Mouse (Mus musculus) ovary, adult 18-20 months (tissue): Measurements from ENCODE around the gene Gfod1.
A peak's percentile ranks its signal among the peaks of the same experiment; 100 is the strongest.

Source experiments
- DNase-seq: peaks from one replicate; pipeline ENCODE4 v3.0.0; 2022; ENCODE audit warnings: low spot score, mixed read lengths

The Gfod1 gene

GRCm38 (mm10) chr13:43231965-43232860, 71.8 kb downstream of the Gfod1 start:
- peak; percentile 57 for DNase-seq

GRCm38 (mm10) chr13:43230842-43231241, 73.1 kb downstream of the Gfod1 start:
- DNase-seq, result no peak

DNA sequence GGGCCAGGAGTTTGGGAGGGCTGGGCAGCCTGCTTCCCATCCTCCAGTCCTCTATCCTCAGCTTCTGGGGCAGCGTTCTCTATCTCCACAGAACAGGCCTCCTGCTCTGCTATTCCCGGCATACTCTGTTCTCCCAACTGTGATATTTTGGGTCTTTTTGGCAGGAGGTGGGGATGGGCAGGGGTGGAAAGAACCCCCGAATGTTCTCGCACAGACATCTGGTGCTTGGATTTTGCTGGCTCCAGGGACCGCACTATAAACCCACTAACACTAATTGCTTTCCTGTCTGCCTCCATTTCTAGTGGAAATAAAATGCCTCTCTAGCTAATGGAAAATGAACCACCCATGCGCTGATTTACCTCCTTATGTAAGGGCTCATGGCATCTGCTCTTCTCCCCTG, 73.7 kb downstream of the Gfod1 start:
- no peak for DNase-seq

DNA sequence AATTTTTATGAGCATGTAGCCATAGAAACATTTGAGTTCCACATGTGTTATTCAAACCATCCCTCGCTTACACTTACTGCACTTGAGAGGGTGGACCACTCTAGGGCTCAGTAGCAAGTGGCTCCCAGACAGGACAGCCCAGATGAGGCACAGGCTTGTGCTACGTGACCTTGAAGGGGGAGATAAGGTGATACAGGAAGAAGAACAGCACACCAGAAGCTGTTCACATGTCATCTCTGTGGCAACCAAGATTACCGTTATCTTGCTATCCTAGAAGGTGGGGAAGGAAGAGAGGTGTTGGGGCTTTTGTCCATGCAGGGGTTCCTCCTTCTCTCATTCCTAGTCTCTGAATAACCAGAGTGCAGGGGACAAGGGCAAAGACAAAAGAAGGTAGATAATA, 74.2 kb downstream of the Gfod1 start:
- no peak for DNase-seq

GRCm38 (mm10) chr13:43228141-43228540, 75.8 kb downstream of the Gfod1 start:
- no peak for DNase-seq

DNA sequence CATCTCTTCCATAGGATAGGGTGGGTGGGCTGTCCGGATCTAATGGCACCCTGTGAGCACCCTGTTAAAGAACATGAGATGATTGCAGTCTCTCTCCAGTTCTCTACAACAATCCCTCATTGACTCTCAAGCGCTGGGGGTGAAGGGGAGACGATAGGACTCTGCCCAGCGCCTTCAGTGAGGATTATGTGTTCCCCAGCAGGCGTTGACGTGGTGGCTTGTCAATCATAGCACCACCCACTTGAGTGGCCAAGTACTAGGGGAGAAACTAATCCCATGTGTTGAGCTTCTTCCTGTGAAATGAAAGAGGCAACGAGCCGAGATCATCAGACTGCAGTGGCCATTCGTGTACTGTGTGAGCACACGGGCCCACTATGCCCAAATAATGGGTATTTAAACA, 77.9 kb downstream of the Gfod1 start:
- no peak for DNase-seq

- DNase-seq, result no peak
Measured at GRCm38 (mm10) chr13:43225161-43225560, 78.8 kb downstream of the Gfod1 start.

GRCm38 (mm10) chr13:43222084-43222483, 81.9 kb downstream of the Gfod1 start:
- DNase-seq, result no peak

DNA sequence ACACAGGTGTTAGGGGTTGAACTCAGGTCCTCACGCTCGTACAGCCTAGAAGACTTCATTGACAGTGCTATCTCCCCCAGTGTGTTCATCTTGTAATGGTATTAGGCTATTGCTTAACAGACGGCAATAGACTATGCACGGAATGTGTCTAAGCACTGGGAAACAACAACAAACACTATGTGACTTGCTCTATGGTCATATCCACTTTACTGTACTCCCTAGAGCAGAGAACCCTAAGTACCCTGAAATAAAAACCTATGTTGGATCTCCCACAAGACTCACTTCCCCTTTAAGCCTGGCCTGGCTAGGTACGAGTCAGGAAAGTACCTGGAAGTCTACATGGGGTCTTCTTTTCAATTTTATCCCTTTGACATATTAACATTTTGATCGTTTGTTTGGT, 82.7 kb downstream of the Gfod1 start:
- no peak for DNase-seq

DNA sequence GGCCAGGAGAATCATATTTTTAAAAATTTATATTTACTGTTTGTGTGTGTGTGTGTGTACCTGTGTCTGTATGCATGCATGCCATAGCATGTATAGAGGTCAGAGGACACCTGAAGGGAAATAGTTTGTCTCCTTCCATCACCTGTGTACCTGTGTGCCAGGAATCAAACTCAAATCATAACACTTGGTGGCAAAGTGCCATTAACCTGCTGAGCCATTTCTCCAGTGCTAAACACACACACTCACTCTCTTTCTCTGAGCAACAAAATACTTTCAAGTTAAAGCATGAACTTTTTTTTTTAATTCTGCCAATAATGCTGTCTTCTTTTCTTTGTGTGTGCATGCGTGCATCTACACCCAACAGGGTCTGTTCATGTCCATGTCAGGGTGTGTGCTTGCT, 83.3 kb downstream of the Gfod1 start:
- DNase-seq, result no peak

GRCm38 (mm10) chr13:43218764-43219163, 85.2 kb downstream of the Gfod1 start:
- DNase-seq, result no peak

GRCm38 (mm10) chr13:43218284-43218683, 85.7 kb downstream of the Gfod1 start:
- no peak for DNase-seq

DNA sequence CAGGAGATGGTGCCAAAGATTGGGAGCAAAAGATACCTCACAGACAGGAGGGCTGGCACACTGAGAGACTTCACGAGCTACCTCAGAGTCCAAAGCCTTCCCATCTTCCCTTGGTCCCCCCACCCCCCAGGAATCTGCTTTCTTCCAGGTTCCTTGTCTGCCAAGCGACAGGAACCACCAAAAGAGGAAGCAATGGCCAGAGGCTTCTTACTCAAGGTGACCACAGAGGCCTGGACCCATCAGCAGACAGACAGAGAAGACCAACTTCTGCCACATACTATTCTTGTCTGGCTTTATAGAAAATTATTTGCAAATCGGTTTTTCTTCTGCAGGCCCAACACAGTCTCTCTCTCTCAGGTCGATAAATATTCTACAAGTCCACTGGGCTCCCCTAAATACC, 86.3 kb downstream of the Gfod1 start:
- no peak for DNase-seq

- DNase-seq, result no peak
Measured at GRCm38 (mm10) chr13:43217059-43217458, 86.9 kb downstream of the Gfod1 start.

GRCm38 (mm10) chr13:43215994-43216706, 87.8 kb downstream of the Gfod1 start:
- no peak for DNase-seq

GRCm38 (mm10) chr13:43215144-43215993, 88.6 kb downstream of the Gfod1 start:
- DNase-seq, result no peak

DNA sequence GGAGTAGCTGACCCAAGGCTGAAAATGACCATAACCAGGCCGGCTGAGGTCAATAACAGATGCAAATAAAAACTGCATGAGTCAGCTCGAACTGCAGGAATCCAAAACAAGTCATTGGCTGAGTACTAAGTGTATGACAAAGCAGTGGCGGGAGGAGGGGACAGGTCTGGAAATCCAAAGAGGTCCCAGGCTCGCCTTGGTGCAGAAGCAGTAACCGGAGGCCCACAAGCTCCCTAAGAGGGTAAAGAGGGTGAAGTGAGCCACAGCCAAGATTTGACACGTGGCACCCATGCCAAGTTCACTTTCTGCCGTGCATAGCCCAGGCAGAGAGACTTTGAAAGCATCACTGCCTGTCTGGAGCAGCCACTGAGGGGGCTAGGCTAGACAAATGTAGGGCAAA, 91.6 kb downstream of the Gfod1 start:
- peak; percentile 44 for DNase-seq

- no peak for DNase-seq
Measured at GRCm38 (mm10) chr13:43210956-43211355, 93.0 kb downstream of the Gfod1 start.

- DNase-seq, result no peak
Measured at GRCm38 (mm10) chr13:43209560-43209959, 94.4 kb downstream of the Gfod1 start.

DNA sequence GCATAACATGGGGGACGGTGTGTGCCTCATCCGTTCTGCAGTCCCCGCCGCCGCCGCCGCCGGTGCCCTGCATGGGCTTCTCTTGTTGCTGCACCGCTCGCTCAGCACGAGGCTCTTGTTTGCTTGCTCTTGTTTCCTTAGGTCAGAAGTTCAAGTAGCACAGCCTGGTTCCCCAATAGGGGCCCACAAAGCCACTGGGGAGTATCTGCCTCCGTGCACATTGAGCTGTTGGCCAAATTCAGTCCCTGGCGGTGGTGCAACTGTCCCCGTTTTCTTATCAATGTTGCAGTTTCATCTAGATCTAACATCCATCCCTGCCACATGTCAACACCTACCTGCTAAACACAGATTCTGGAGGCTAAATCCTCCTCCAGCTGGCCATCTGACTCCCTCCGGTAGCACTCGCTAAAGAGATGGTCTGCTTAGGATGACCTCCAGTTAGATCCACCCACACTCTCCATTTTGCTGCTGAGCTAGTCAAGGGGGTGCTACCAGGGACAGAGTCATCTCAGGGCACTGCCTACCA, 95.0 kb downstream of the Gfod1 start:
- DNase-seq, result no peak

GRCm38 (mm10) chr13:43206118-43206683, 97.8 kb downstream of the Gfod1 start:
- no peak for DNase-seq

GRCm38 (mm10) chr13:43203641-43204040, 100.3 kb downstream of the Gfod1 start:
- DNase-seq, result no peak
